Mouse (Mus musculus) monocyte, adult 5-6 weeks (primary cell): ENCODE data around the gene Fam169b. TPM values are rescaled to one million over a fixed set of nuclear protein-coding genes. Genes with fewer than 3 reads are reported as not detected.

Experiments used
- ATAC-seq: fragments of 153-309, 156-312 bp; replicated peaks from 2 replicates; pipeline ENCODE4 v1.8.0; 2017; ENCODE audit warnings: mild to moderate bottlenecking; ENCODE audit not compliant: low TSS enrichment, insufficient number of reproducible peaks, severe bottlenecking, poor library complexity, low FRiP score
- total RNA-seq: library from RNA; stranded (forward); fragments of 200-1000, 200-491, 200-594 nt; gene quantifications from 3 replicates; pipeline ENCODE4 v1.2.3, GENCODE M21; 2017

Gene Fam169b
- total RNA-seq, 1 experiment from 2014 or later = 3.0 TPM

- ATAC-seq = no peak
Measured at GRCm38 (mm10) chr7:68306756-68307155, 33.1 kb downstream of the Fam169b start.

- no peak for ATAC-seq
Measured at GRCm38 (mm10) chr7:68311469-68311868, 37.8 kb downstream of the Fam169b start.

GRCm38 (mm10) chr7:68312395-68312794, 38.8 kb downstream of the Fam169b start:
- no peak for ATAC-seq

GRCm38 (mm10) chr7:68313038-68313782, 39.6 kb downstream of the Fam169b start:
- ATAC-seq = no peak

GRCm38 (mm10) chr7:68314286-68314685, 40.6 kb downstream of the Fam169b start:
- ATAC-seq = no peak

GRCm38 (mm10) chr7:68315068-68315467, 41.4 kb downstream of the Fam169b start:
- ATAC-seq = no peak

- no peak for ATAC-seq
Measured at GRCm38 (mm10) chr7:68318006-68318788, 44.6 kb downstream of the Fam169b start.

GRCm38 (mm10) chr7:68318979-68319378, 45.3 kb downstream of the Fam169b start:
- no peak for ATAC-seq

GRCm38 (mm10) chr7:68320078-68320810, 46.6 kb downstream of the Fam169b start:
- no peak for ATAC-seq

GRCm38 (mm10) chr7:68323051-68323450, 49.4 kb downstream of the Fam169b start:
- ATAC-seq = no peak

- no peak for ATAC-seq
Measured at GRCm38 (mm10) chr7:68326190-68326722, 52.6 kb downstream of the Fam169b start.

- ATAC-seq = no peak
Measured at GRCm38 (mm10) chr7:68329000-68329399, 55.4 kb downstream of the Fam169b start.

GRCm38 (mm10) chr7:68332799-68333198, 59.2 kb downstream of the Fam169b start:
- ATAC-seq = no peak

GRCm38 (mm10) chr7:68337080-68337781, 63.6 kb downstream of the Fam169b start:
- no peak for ATAC-seq

GRCm38 (mm10) chr7:68338680-68339079, 65.0 kb downstream of the Fam169b start:
- ATAC-seq = no peak

- no peak for ATAC-seq
Measured at GRCm38 (mm10) chr7:68344561-68344960, 70.9 kb downstream of the Fam169b start.

GRCm38 (mm10) chr7:68345963-68346362, 72.3 kb downstream of the Fam169b start:
- no peak for ATAC-seq

GRCm38 (mm10) chr7:68355325-68356076, 81.9 kb downstream of the Fam169b start:
- ATAC-seq = no peak
